Mouse (Mus musculus) brain, embryonic 14.5 days (tissue): Measurements from ENCODE around the gene Minpp1.

ENCODE experiments used
- CTCF ChIP-seq: fragments of 200-500 bp; IDR thresholded peaks from 2 replicates; pipeline ENCODE4 v1.5.1; 2012; ENCODE audit warnings: inconsistent platforms, mild to moderate bottlenecking, moderate library complexity, borderline replicate concordance; ENCODE audit not compliant: insufficient read depth, insufficient read length; ENCODE audit errors: extremely low read depth
- POLR2A ChIP-seq: fragments of 200-500 bp; IDR thresholded peaks from 2 replicates; pipeline ENCODE4 v1.6.1; 2012; ENCODE audit warnings: mild to moderate bottlenecking, inconsistent platforms, borderline replicate concordance; ENCODE audit not compliant: poor library complexity, insufficient read depth, insufficient read length, severe bottlenecking; ENCODE audit errors: extremely low read depth

DNA sequence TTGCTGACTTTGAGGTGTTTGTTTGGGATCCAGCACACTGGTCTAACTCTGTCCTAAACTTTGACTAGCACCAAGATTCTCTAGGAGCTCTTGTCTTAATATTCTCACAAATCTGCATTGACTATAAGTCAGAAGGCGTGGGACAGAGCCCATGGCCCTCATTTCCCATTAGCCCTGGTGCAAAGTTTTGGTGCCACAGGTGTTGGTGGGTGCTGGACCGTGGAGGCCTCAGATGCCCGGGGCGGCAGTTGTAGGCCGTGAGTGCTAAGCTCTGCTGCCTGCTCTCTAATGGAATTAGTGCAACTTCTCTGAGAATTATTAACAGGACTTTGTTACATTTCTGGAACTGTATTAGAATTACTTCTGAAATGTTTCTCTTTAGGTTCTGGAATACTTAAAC is 12.4 kb downstream of the Minpp1 start:
- TF ChIP-seq CTCF (no peak), POLR2A (no peak)
